Mouse (Mus musculus) heart, postnatal 0 days (tissue): ENCODE measurements at regions not wholly inside any gene's neighbourhood (a gene's known extent, or its start where the extent isn't known, plus 50 kb on each side); places are given as distances from the start of the nearest gene placed in this dataset.

Source experiments
- CTCF ChIP-seq: IDR thresholded peaks from 2 replicates; pipeline ENCODE4 v1.5.1; 2016; ENCODE audit warnings: antibody characterized with exemption, control low read depth, low read depth
- EP300 ChIP-seq: IDR thresholded peaks from 2 replicates; pipeline ENCODE4 v1.6.1; 2016; ENCODE audit warnings: antibody characterized with exemption, low read depth

DNA sequence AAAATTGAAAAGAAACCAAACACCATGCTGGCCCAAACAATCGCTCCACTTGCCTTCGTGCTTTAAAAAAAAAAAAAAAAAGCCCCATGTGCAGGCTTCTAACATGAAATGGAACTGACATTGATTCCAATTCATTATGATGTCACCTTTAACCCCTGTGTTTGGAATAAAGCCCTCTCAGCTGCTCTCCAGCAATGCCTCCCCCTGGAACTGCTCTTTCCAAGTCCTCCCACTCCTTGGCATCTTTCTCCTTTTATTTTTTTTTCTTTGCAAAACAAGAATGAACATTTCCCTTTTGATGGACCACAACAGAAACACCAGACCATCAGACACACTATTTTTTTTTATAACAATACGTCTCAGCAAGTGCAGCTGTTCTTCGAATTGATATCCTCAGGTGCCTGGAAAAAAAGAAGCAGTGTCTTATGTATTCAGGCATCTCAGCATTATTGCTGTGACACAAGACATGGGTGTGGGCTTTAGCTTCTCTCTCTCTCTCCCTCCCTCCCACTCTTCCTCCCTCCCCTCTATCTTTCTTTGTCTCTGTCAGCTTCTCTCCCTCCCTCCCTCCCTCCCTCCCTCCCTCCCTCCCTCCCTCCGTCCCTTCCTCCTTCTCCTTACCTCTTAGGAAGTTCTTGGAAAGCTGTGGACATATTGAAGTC, 152.3 kb upstream of the Pitrm1 start:
- TF ChIP-seq CTCF: no peak
- TF ChIP-seq EP300: no peak
